Mouse (Mus musculus) Muller cell, postnatal 12 days (primary cell): Measurements from ENCODE around the gene Tyk2.

Source experiments
- DNase-seq: peaks from one replicate; pipeline ENCODE4 v3.0.0-alpha.2; 2015; ENCODE audit errors: inconsistent ontology term

Tyk2 gene

GRCm38 (mm10) chr9:21149654-21150419 is 18.8 kb upstream of the Tyk2 start, which contains the start of gene Cdc37:
Cdc37 (minus strand) TSS chr9:21149982.
- peak; percentile 96 for DNase-seq

GRCm38 (mm10) chr9:21149077-21149653 is 18.1 kb upstream of the Tyk2 start:
- no peak for DNase-seq

- no peak for DNase-seq
These were observed 17.4 kb upstream of the Tyk2 start for GRCm38 (mm10) chr9:21148427-21148826.

- peak; percentile 38 for DNase-seq
These were observed 15.7 kb upstream of the Tyk2 start for GRCm38 (mm10) chr9:21146722-21147121.

- DNase-seq = no peak
These were observed 14.4 kb upstream of the Tyk2 start for GRCm38 (mm10) chr9:21145431-21145830.

- DNase-seq = no peak
These were observed 13.3 kb upstream of the Tyk2 start for GRCm38 (mm10) chr9:21144361-21144760.

- DNase-seq = no peak
These were observed 10.9 kb upstream of the Tyk2 start for GRCm38 (mm10) chr9:21141922-21142321.

- no peak for DNase-seq
These were observed 7.3 kb upstream of the Tyk2 start for GRCm38 (mm10) chr9:21138386-21138785.

- DNase-seq = peak; percentile 48
These were observed 6.2 kb upstream of the Tyk2 start for GRCm38 (mm10) chr9:21137229-21137628.

- no peak for DNase-seq
These were observed 5.4 kb upstream of the Tyk2 start for GRCm38 (mm10) chr9:21136401-21136800.

- no peak for DNase-seq
These were observed 4.9 kb upstream of the Tyk2 start for GRCm38 (mm10) chr9:21135941-21136381.

GRCm38 (mm10) chr9:21135329-21135890 is 4.4 kb upstream of the Tyk2 start:
- DNase-seq = no peak

GRCm38 (mm10) chr9:21134595-21135328 is 3.7 kb upstream of the Tyk2 start:
- DNase-seq = peak; percentile 86

- DNase-seq = no peak
These were observed 2.1 kb upstream of the Tyk2 start for GRCm38 (mm10) chr9:21133064-21133707.

GRCm38 (mm10) chr9:21132102-21132775 is 1.2 kb upstream of the Tyk2 start:
- no peak for DNase-seq

- no peak for DNase-seq
These were observed 4.8 kb downstream of the Tyk2 start for GRCm38 (mm10) chr9:21126259-21126627.

GRCm38 (mm10) chr9:21125502-21126258 is 5.4 kb downstream of the Tyk2 start:
- DNase-seq = no peak

- DNase-seq = no peak
These were observed 6.2 kb downstream of the Tyk2 start for GRCm38 (mm10) chr9:21124837-21125236.

GRCm38 (mm10) chr9:21121483-21121882 is 9.6 kb downstream of the Tyk2 start:
- DNase-seq = no peak

GRCm38 (mm10) chr9:21117073-21117472 is 14.0 kb downstream of the Tyk2 start:
- DNase-seq = no peak
